26 mouse cellular contexts compared by ENCODE assay signal in genomic region chr1:87936075-87936474, GRCm38 (mm10).
DNase-seq lines count a peak whose midpoint lies in the region; ATAC-seq and TF ChIP-seq lines count a peak whose summit lies in the region.
"Had no signal": no experiment of that assay in that cellular context is flagged by ENCODE, and none has a peak within 500 bp of the region (broad histone marks: within the 10 kb centered on the region; RNA-seq: fewer than 3 reads in every experiment).

No protein-coding gene starts in this region.

- no peaks in the 10 kb centered on the region for H3K9me3 ChIP-seq in liver, embryonic 14.5 days (ENCODE audit: control insufficient read depth, low read length)
- no peaks in the 10 kb centered on the region for H3K9me3 ChIP-seq in kidney, embryonic 15.5 days (replicated peaks)
- H3K9me3 ChIP-seq: heart, embryonic 13.5 days; limb, embryonic 13.5 days; megakaryocyte, embryonic 14.5 days; midbrain, embryonic 12.5 days; neural tube, embryonic 12.5 days had no signal

- H3K9ac ChIP-seq in liver, embryonic 14.5 days (replicated peaks) = no peak overlapping the region
- H3K9ac ChIP-seq in kidney, embryonic 15.5 days = no peak overlapping the region
- H3K9ac ChIP-seq: heart, embryonic 13.5 days; hindbrain, embryonic 14.5 days; limb, embryonic 13.5 days; midbrain, embryonic 12.5 days; neural tube, embryonic 12.5 days had no signal

- H3K4me2 ChIP-seq in liver, embryonic 14.5 days (ENCODE audit: low read depth) = no peak overlapping the region
- H3K4me2 ChIP-seq in kidney, embryonic 15.5 days = no peak overlapping the region
- H3K4me2 ChIP-seq: heart, embryonic 13.5 days; hindbrain, embryonic 14.5 days; limb, embryonic 13.5 days; midbrain, embryonic 12.5 days; neural tube, embryonic 12.5 days had no signal

- no peak overlapping the region for H3K27ac ChIP-seq in liver, embryonic 14.5 days
- H3K27ac ChIP-seq in kidney, embryonic 15.5 days = no peak overlapping the region
- H3K27ac ChIP-seq: heart, embryonic 13.5 days; hindbrain, embryonic 14.5 days; limb, embryonic 13.5 days; midbrain, embryonic 12.5 days; neural tube, embryonic 12.5 days; stomach, postnatal 0 days had no signal

- DNase-seq in frontal cortex, postnatal 25 days (ENCODE audit: low spot score in 2 of 2) = no peak
- peak; percentile 44 to 56 for DNase-seq in left cerebral cortex, adult 18-20 months (ENCODE audit: low spot score in 2 of 2)
- no peak for DNase-seq in left cerebral cortex, adult 11 months (ENCODE audit: low spot score)
- no peak for DNase-seq in liver, embryonic 14.5 days (ENCODE audit: low read depth in 3 of 3, low spot score in 3 of 3)
- no peak for DNase-seq in liver
- peak; percentile 80 for DNase-seq in brain, adult 2 months (ENCODE audit: low read depth, low spot score)
- DNase-seq: cerebellum, adult 9-10 months; gastrocnemius, postnatal 10 days; heart, postnatal 10 days; kidney, adult 9 months; kidney, postnatal 14 days; lung, postnatal 4 days; right cerebral cortex, postnatal 4 days had no signal

- 83% methylated on average over 7 of the region's 7 CpGs for WGBS in liver, embryonic 14.5 days (ENCODE audit: insufficient replicate concordance)
- 92% methylated on average over 7 of the region's 7 CpGs for WGBS in kidney, embryonic 15.5 days

- ATAC-seq in frontal cortex, adult (ENCODE audit: low TSS enrichment) = peak; percentile 48
- ATAC-seq in liver, embryonic 14.5 days (ENCODE audit: insufficient read depth) = 0 out of 2 replicates have a peak, but pooled peaks have one; percentile 8
- ATAC-seq in kidney, embryonic 15.5 days (replicated peaks; ENCODE audit: low FRiP score) = no peak
- ATAC-seq: forebrain, embryonic 14.5 days; intestine, postnatal 0 days had no signal

- no peak for TF ChIP-seq EP300 in liver, embryonic 14.5 days (IDR thresholded peaks at IDR 0.05; ENCODE audit: low read depth)

- no peaks in the 10 kb centered on the region; a peak in 1 of 4 replicates for H3K4me1 ChIP-seq in liver, embryonic 14.5 days (replicated peaks; ENCODE audit: control insufficient read depth in 2 of 2, insufficient read depth in 2 of 2, low read length in 1 of 2)
- H3K4me1 ChIP-seq in kidney, embryonic 15.5 days = no peaks in the 10 kb centered on the region
- H3K4me1 ChIP-seq: heart, embryonic 13.5 days; limb, embryonic 13.5 days; midbrain, embryonic 12.5 days; neural tube, embryonic 12.5 days had no signal

- no peaks in the 10 kb centered on the region for H3K27me3 ChIP-seq in liver, embryonic 14.5 days (ENCODE audit: control insufficient read depth, insufficient read depth, low read length)
- H3K27me3 ChIP-seq in kidney, embryonic 15.5 days = no peaks in the 10 kb centered on the region
- H3K27me3 ChIP-seq: CH12.LX; heart, embryonic 13.5 days; limb, embryonic 13.5 days; megakaryocyte, embryonic 14.5 days; midbrain, embryonic 12.5 days; neural tube, embryonic 12.5 days had no signal

- H3K4me3 ChIP-seq in liver, embryonic 14.5 days (ENCODE audit: insufficient read depth in 1 of 2, low read depth in 2 of 2, low read length in 2 of 2) = no peak overlapping the region
- H3K4me3 ChIP-seq in kidney, embryonic 15.5 days (replicated peaks) = no peak overlapping the region
- H3K4me3 ChIP-seq: heart, embryonic 13.5 days; limb, embryonic 13.5 days; megakaryocyte, embryonic 14.5 days; midbrain, embryonic 12.5 days; myocyte; neural tube, embryonic 12.5 days had no signal

- peaks cover 13% of the 10 kb centered on the region for H3K36me3 ChIP-seq in liver, embryonic 14.5 days (replicated peaks; ENCODE audit: control insufficient read depth, insufficient read depth, low read depth)
- peaks cover 88% of the 10 kb centered on the region for H3K36me3 ChIP-seq in kidney, embryonic 15.5 days

- no peak for TF ChIP-seq CTCF in liver, embryonic 14.5 days (IDR thresholded peaks at IDR 0.05; ENCODE audit: low read depth)

Comparison
In these comparisons a context has a peak if more than half of its experiments do, and no peak if none do; other contexts are left out.
1. DNase-seq: peak in left cerebral cortex, adult 18-20 months (2 of 2) and brain, adult 2 months (single experiment); none in frontal cortex, postnatal 25 days (0 of 2), left cerebral cortex, adult 11 months (single experiment), liver, embryonic 14.5 days (0 of 3) and liver (single experiment).